Mouse (Mus musculus) cortical plate, adult 2 months (tissue): ENCODE data around the gene Nipal3.

Experiments
- CTCF ChIP-seq: fragments of 200-500 bp; IDR thresholded peaks from 2 replicates; pipeline ENCODE4 v1.5.1; 2011; ENCODE audit warnings: mild to moderate bottlenecking, control low read depth, low read length; ENCODE audit not compliant: insufficient read depth; ENCODE audit errors: extremely low read depth
- POLR2A ChIP-seq: fragments of 200-500 bp; IDR thresholded peaks from 2 replicates; pipeline ENCODE4 v1.6.1; 2011; ENCODE audit warnings: mild to moderate bottlenecking, low read length, control low read depth; ENCODE audit not compliant: insufficient read depth; ENCODE audit errors: extremely low read depth

DNA sequence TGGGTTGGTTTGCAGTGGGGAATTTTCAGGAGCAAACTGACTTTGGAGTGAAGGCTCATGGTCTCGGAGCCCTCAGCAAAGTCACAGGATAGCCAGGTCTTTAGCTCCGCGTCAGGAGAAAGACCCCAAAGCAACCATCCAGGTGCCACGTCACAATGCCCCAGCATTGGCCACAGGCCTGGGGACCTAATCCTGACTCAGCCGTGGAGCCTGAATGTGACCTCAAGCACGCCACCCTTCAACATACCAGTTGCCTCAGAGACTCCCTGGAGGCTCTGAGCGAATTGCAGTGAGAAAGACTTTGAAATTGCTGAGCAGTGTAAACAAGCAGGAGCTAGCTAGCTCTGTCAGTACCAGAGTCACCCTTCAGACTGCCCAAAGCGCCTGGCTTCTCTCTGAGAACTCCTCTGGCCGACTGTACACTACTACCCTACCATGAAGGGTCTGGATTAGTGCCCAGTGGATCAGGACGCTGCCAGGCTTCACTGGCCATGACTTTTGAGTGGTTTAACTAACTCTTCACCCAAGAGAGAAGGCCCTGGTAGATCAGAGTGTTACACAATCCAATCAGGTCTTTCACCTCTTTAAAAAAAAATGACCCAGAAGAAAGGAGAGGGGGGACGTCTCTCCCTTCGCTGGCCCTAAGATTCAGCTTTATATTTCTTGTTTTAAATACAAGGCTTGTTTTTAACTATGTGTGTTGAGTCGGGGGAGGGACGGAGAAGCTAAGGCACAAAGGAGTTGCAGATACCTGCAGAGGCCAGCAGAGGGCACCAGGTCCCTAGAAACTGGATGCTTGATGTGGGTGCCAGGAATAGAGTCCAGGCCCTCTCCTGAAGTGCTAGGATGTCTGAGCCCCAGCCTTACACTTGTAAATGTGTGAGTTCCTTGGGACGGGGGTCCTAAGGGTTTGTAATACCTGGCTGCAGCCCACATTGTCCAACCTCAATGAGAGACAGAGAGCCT is 21.8 kb upstream of the Nipal3 start:
- TF ChIP-seq CTCF: peak; percentile 77
- TF ChIP-seq POLR2A: no peak
